Mouse (Mus musculus): ENCODE results near the gene Atl1. TPM values are rescaled to one million over a fixed set of nuclear protein-coding genes. Genes with fewer than 3 reads are reported as not detected.

Atl1 gene
- polyA plus RNA-seq, 1 experiment from 2014 or later, result 6.2 TPM

GRCm38 (mm10) chr12:69937731-69938130 lies 45.3 kb downstream of the Atl1 start:
- Histone ChIP-seq H3K36me3 (ENCODE audit: control insufficient read depth, insufficient read depth, low read length) (0 out of 2 replicates have a peak, but pooled peaks cover 3% of the 10 kb centered on the region), H3K9me3 (replicated peaks; ENCODE audit: control insufficient read depth, low read length) (no peaks in the 10 kb centered on the region; the same call in 1 of the 2 replicates), H3K27me3 (ENCODE audit: control insufficient read depth, insufficient read depth, low read length) (no peaks in the 10 kb centered on the region), H3K4me3 (ENCODE audit: low read depth, low read length) (no peak overlapping the region), H3K9ac (ENCODE audit: low read depth, low read length) (no peak overlapping the region), H3K4me1 (ENCODE audit: control insufficient read depth, insufficient read depth, low read length) (no peaks in the 10 kb centered on the region), H3K27ac (ENCODE audit: low read depth, low read length) (no peak overlapping the region), H3K4me2 (no peak overlapping the region)
- no peak for ATAC-seq (replicated peaks; ENCODE audit: insufficient number of reproducible peaks, low FRiP score, low TSS enrichment)
- 79% methylated on average over 5 of the region's 5 CpGs for WGBS (ENCODE audit: insufficient replicate concordance)

DNA sequence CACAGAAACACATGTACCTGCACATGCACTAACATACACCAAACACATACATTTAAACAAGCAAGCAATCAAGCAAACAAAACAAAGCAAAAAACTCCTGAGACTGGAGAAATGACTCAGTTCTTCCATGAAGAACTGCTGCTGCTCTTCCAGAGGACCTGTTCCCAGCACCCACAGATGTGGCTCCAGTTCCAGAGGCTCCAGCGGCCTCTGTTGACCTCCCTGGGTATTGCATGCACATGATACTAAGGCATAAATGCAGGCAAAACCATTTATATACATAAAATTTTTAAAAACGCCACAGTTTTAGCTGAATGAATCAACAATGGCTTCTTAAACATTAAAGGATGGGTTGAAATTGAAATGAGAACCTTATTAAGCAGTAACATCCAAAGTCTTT lies 46.9 kb downstream of the Atl1 start:
- 46% methylated on average over 2 of the region's 2 CpGs for WGBS (ENCODE audit: insufficient replicate concordance)
- no peaks in the 10 kb centered on the region for H3K27me3 ChIP-seq (ENCODE audit: control insufficient read depth, insufficient read depth, low read length)
- H3K4me1 ChIP-seq (ENCODE audit: control insufficient read depth, insufficient read depth, low read length), result no peaks in the 10 kb centered on the region
- ATAC-seq (replicated peaks; ENCODE audit: insufficient number of reproducible peaks, low FRiP score, low TSS enrichment), result no peak
- H3K4me2 ChIP-seq, result no peak overlapping the region
- H3K36me3 ChIP-seq (ENCODE audit: control insufficient read depth, insufficient read depth, low read length), result 0 out of 2 replicates have a peak, but pooled peaks cover 3% of the 10 kb centered on the region
- no peak overlapping the region for H3K27ac ChIP-seq (ENCODE audit: low read depth, low read length)
- no peak overlapping the region for H3K9ac ChIP-seq (ENCODE audit: low read depth, low read length)
- H3K9me3 ChIP-seq (replicated peaks; ENCODE audit: control insufficient read depth, low read length), result no peaks in the 10 kb centered on the region; the same call in 1 of the 2 replicates
- H3K4me3 ChIP-seq (ENCODE audit: low read depth, low read length), result no peak overlapping the region

DNA sequence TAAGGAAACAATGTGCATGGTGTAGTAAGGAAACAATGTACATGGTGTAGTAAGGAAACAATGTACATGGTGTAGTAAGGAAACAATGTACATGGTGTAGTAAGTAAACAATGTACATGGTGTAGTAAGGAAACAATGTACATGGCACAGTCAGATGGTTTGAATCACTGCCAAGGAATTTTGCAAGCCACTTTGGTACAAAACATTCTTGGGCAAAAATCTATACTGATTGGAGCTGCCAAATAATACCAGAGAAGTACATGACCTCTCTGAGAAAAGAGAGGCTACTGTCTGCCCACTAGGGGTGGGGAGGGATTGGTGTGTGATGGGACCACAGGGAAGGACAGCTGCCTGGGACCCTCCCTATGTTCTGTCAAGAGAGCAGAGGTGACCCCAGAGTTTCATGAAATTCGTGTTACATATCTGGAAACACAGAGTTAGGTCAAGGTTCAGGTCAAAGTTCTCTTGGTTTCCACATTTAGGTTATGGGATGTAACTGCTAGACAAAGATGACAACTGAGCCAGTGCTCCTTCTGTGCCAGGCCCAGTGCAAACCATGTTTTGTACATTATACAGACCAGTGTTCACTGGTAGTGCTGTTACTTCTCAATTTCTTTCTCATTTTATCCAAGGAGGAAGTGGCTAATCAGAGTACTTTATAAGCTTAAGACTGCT lies 49.4 kb downstream of the Atl1 start:
- WGBS (ENCODE audit: insufficient replicate concordance), result 45% methylated on average over 1 of the region's 1 CpGs
- no peak overlapping the region for H3K27ac ChIP-seq (ENCODE audit: low read depth, low read length)
- no peak overlapping the region for H3K9ac ChIP-seq (ENCODE audit: low read depth, low read length)
- H3K27me3 ChIP-seq (ENCODE audit: control insufficient read depth, insufficient read depth, low read length), result no peaks in the 10 kb centered on the region
- no peak overlapping the region for H3K4me3 ChIP-seq (ENCODE audit: low read depth, low read length)
- no peak for ATAC-seq (replicated peaks; ENCODE audit: insufficient number of reproducible peaks, low FRiP score, low TSS enrichment)
- H3K9me3 ChIP-seq (replicated peaks; ENCODE audit: control insufficient read depth, low read length), result no peaks in the 10 kb centered on the region; the same call in 1 of the 2 replicates
- no peaks in the 10 kb centered on the region for H3K4me1 ChIP-seq (ENCODE audit: control insufficient read depth, insufficient read depth, low read length)
- H3K4me2 ChIP-seq, result no peak overlapping the region
- 0 out of 2 replicates have a peak, but pooled peaks cover 3% of the 10 kb centered on the region for H3K36me3 ChIP-seq (ENCODE audit: control insufficient read depth, insufficient read depth, low read length)

DNA sequence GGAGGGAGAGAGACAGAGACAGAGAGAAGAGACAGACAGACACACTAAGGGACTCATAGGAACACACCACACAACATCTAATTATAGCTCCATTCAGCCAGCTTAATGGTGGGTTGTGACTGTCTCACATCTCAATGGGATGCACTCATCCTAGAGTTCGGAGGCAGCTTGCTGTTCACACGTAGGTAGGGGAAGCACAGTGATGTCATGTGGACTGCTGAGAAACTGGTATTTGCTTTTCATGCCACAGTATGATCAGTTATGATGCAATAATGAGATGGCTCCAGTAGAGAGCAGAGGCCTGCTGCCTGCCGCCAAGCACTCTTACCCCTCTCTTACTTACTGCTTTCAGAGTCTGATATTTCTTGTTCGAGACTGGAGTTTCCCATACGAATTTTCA lies 53.4 kb downstream of the Atl1 start:
- Histone ChIP-seq H3K27ac (ENCODE audit: low read depth, low read length) (no peak overlapping the region), H3K9me3 (replicated peaks; ENCODE audit: control insufficient read depth, low read length) (no peaks in the 10 kb centered on the region), H3K27me3 (ENCODE audit: control insufficient read depth, insufficient read depth, low read length) (no peaks in the 10 kb centered on the region), H3K36me3 (ENCODE audit: control insufficient read depth, insufficient read depth, low read length) (no peaks in the 10 kb centered on the region), H3K4me2 (no peak overlapping the region), H3K9ac (ENCODE audit: low read depth, low read length) (no peak overlapping the region), H3K4me1 (ENCODE audit: control insufficient read depth, insufficient read depth, low read length) (no peaks in the 10 kb centered on the region), H3K4me3 (ENCODE audit: low read depth, low read length) (no peak overlapping the region)
- WGBS (ENCODE audit: insufficient replicate concordance), result 89% methylated on average over 5 of the region's 5 CpGs
- no peak for ATAC-seq (replicated peaks; ENCODE audit: insufficient number of reproducible peaks, low FRiP score, low TSS enrichment)

DNA sequence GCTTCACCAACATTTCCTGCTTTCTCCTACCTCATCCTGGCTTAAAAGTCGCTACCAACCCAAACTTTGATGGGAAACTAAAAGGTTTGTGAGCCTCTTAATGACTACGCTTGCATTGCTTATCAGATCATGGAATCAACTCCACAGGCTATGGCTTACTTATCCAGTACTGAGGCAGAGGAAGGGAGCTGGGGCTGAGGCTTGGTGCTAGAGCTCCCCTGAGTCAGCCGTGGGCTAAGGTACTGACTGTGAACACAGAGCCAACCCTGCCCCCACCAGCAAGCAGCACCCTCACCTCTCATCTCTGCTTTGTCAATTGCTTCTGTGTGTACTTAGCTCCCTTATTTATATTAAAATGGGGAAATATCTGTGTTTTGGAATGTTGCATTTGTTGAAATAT lies 55.1 kb downstream of the Atl1 start:
- ATAC-seq (replicated peaks; ENCODE audit: insufficient number of reproducible peaks, low FRiP score, low TSS enrichment), result no peak
- Histone ChIP-seq H3K4me3 (ENCODE audit: low read depth, low read length) (no peak overlapping the region), H3K9ac (ENCODE audit: low read depth, low read length) (no peak overlapping the region), H3K4me1 (ENCODE audit: control insufficient read depth, insufficient read depth, low read length) (no peaks in the 10 kb centered on the region), H3K36me3 (ENCODE audit: control insufficient read depth, insufficient read depth, low read length) (no peaks in the 10 kb centered on the region), H3K27me3 (ENCODE audit: control insufficient read depth, insufficient read depth, low read length) (no peaks in the 10 kb centered on the region), H3K4me2 (no peak overlapping the region), H3K9me3 (replicated peaks; ENCODE audit: control insufficient read depth, low read length) (no peaks in the 10 kb centered on the region), H3K27ac (ENCODE audit: low read depth, low read length) (no peak overlapping the region)
- WGBS (ENCODE audit: insufficient replicate concordance), result 51% methylated on average over 3 of the region's 3 CpGs

GRCm38 (mm10) chr12:69957378-69957777 lies 65.0 kb downstream of the Atl1 start:
- H3K36me3 ChIP-seq (ENCODE audit: control insufficient read depth, insufficient read depth, low read length), result no peaks in the 10 kb centered on the region
- H3K4me2 ChIP-seq, result no peak overlapping the region
- 80% methylated on average over 2 of the region's 2 CpGs for WGBS (ENCODE audit: insufficient replicate concordance)
- H3K4me3 ChIP-seq (ENCODE audit: low read depth, low read length), result no peak overlapping the region
- no peak for ATAC-seq (replicated peaks; ENCODE audit: insufficient number of reproducible peaks, low FRiP score, low TSS enrichment)
- H3K4me1 ChIP-seq (ENCODE audit: control insufficient read depth, insufficient read depth, low read length), result no peaks in the 10 kb centered on the region
- H3K27ac ChIP-seq (ENCODE audit: low read depth, low read length), result no peak overlapping the region
- no peaks in the 10 kb centered on the region for H3K9me3 ChIP-seq (replicated peaks; ENCODE audit: control insufficient read depth, low read length)
- H3K9ac ChIP-seq (ENCODE audit: low read depth, low read length), result no peak overlapping the region
- no peaks in the 10 kb centered on the region for H3K27me3 ChIP-seq (ENCODE audit: control insufficient read depth, insufficient read depth, low read length)

- Histone ChIP-seq H3K27me3 (ENCODE audit: control insufficient read depth, insufficient read depth, low read length) (no peaks in the 10 kb centered on the region), H3K4me1 (ENCODE audit: control insufficient read depth, insufficient read depth, low read length) (no peaks in the 10 kb centered on the region), H3K9ac (ENCODE audit: low read depth, low read length) (no peak overlapping the region), H3K36me3 (ENCODE audit: control insufficient read depth, insufficient read depth, low read length) (peaks cover 8% of the 10 kb centered on the region), H3K4me2 (no peak overlapping the region), H3K4me3 (ENCODE audit: low read depth, low read length) (no peak overlapping the region), H3K27ac (ENCODE audit: low read depth, low read length) (no peak overlapping the region), H3K9me3 (replicated peaks; ENCODE audit: control insufficient read depth, low read length) (no peaks in the 10 kb centered on the region)
- WGBS (ENCODE audit: insufficient replicate concordance), result 52% methylated on average over 4 of the region's 4 CpGs
- ATAC-seq (replicated peaks; ENCODE audit: insufficient number of reproducible peaks, low FRiP score, low TSS enrichment), result no peak
These were observed 70.1 kb downstream of the Atl1 start for GRCm38 (mm10) chr12:69962468-69962867.

- 91% methylated on average over 6 of the region's 6 CpGs for WGBS (ENCODE audit: insufficient replicate concordance)
- no peak for ATAC-seq (replicated peaks; ENCODE audit: insufficient number of reproducible peaks, low FRiP score, low TSS enrichment)
- H3K4me2 ChIP-seq, result no peak overlapping the region
- H3K9me3 ChIP-seq (replicated peaks; ENCODE audit: control insufficient read depth, low read length), result no peaks in the 10 kb centered on the region
- peaks cover 8% of the 10 kb centered on the region for H3K36me3 ChIP-seq (ENCODE audit: control insufficient read depth, insufficient read depth, low read length)
- no peaks in the 10 kb centered on the region for H3K27me3 ChIP-seq (ENCODE audit: control insufficient read depth, insufficient read depth, low read length)
- H3K9ac ChIP-seq (ENCODE audit: low read depth, low read length), result no peak overlapping the region
- H3K4me1 ChIP-seq (ENCODE audit: control insufficient read depth, insufficient read depth, low read length), result no peaks in the 10 kb centered on the region
- H3K27ac ChIP-seq (ENCODE audit: low read depth, low read length), result no peak overlapping the region
- no peak overlapping the region for H3K4me3 ChIP-seq (ENCODE audit: low read depth, low read length)
These were observed 70.7 kb downstream of the Atl1 start for GRCm38 (mm10) chr12:69963141-69963540.

DNA sequence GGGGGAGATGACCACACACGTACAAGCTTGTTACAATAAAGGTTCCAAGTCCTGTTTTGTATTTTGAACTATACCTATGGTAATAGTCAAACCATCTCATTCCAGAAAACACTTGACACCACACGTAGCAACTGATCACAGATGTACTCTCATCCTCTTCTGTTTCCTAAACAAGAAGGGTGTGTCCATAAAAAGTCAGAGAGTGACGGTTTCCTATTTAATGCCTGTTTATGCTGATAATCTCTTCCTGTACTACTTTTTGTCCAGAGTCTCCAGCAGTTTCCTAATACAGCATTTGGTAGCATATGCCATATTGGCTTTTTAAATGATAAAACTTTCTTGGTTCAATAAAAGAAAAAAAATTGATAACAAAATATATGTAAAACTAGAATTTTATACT lies 73.2 kb downstream of the Atl1 start:
- Histone ChIP-seq H3K4me2 (no peak overlapping the region), H3K9me3 (replicated peaks; ENCODE audit: control insufficient read depth, low read length) (no peaks in the 10 kb centered on the region), H3K4me1 (ENCODE audit: control insufficient read depth, insufficient read depth, low read length) (no peaks in the 10 kb centered on the region), H3K27me3 (ENCODE audit: control insufficient read depth, insufficient read depth, low read length) (no peaks in the 10 kb centered on the region), H3K4me3 (ENCODE audit: low read depth, low read length) (no peak overlapping the region), H3K36me3 (ENCODE audit: control insufficient read depth, insufficient read depth, low read length) (peaks cover 11% of the 10 kb centered on the region), H3K27ac (ENCODE audit: low read depth, low read length) (no peak overlapping the region), H3K9ac (ENCODE audit: low read depth, low read length) (no peak overlapping the region)
- no peak for ATAC-seq (replicated peaks; ENCODE audit: insufficient number of reproducible peaks, low FRiP score, low TSS enrichment)
- 79% methylated on average over 3 of the region's 3 CpGs for WGBS (ENCODE audit: insufficient replicate concordance)

All from heart, embryonic 11.5 days (tissue).